Mouse (Mus musculus) gastrocnemius, adult 18-20 months (tissue): ENCODE measurements around the gene Slc25a23. TPM values are rescaled to one million over a fixed set of nuclear protein-coding genes. Genes with fewer than 3 reads are reported as not detected.
A peak's percentile ranks its signal among the peaks of the same experiment; 100 is the strongest.

ENCODE experiments used
- DNase-seq: peaks from one replicate; pipeline ENCODE4 v3.0.0; 2021; ENCODE audit warnings: low spot score
- total RNA-seq, 2 experiments: library from RNA; stranded (reverse); gene quantifications; 2 replicates each; pipeline ENCODE4 v1.2.3; 2021

Slc25a23 gene
- total RNA-seq, 2 experiments from 2014 or later, result 34.1 to 40.3 TPM

DNA sequence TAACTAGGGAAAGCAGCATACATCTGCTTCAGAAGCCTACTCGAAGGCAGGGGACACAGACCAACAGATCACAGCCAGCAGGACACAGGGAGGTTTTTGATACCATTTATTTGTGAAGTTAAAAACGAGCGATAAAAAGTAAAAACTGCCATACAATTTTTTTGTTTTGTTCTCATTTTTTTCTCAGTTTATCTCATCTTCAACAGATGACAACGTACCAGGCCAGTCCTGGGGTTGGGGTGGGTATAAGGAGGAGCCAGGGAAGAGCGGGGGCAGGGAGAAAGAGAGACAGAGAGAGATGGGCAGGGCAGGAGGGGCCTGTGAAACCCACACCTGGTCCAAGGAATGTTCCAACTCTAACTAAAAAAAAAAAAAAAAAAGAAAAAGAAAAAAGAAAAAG lies 38.7 kb downstream of the Slc25a23 start:
- DNase-seq, result no peak

DNA sequence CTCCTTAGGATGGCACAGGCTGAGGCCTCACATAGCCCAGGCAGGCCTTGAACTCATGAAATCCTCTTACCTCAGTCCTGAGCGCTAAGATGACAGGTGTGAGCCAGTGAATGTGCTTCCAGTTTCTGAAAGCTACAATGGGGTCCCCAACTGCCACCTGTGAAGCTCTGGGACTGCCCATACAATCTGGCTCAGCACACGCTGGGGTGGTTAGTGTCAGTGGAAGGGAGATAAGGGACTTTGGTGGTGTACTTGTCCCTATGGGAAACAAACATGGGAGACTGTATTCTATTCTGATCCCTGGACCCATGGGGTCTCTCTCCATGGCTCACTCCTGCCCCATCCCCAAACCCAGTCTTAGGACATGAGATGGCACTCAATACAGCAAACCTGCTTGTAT lies 40.0 kb downstream of the Slc25a23 start:
- no peak for DNase-seq

DNA sequence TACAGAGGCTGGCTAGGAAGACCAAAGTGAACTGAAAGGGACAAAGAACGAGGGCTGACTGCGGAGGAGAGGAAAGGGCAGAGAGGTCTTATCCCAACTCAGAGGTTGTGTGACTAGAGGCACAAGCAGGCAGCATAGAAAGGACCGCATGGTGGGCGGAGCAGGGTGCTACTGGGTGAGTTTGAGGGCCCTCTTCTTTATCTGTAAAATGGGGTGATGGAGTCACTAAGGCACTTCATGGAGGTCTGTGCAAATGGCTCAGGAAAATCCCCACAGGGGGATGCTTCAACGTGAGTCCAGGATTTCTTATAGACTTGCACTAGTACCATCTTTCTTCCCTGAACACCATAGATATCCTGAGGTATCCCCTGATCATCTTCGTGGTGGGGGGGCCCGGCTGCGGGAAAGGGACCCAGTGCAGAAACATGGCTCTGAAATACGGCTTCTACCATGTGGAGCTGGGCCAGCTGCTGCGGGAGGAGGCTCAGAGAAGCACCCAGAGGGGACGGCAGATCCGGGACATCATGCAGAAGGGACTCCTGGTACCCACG lies 47.3 kb downstream of the Slc25a23 start:
- DNase-seq, result no peak

DNA sequence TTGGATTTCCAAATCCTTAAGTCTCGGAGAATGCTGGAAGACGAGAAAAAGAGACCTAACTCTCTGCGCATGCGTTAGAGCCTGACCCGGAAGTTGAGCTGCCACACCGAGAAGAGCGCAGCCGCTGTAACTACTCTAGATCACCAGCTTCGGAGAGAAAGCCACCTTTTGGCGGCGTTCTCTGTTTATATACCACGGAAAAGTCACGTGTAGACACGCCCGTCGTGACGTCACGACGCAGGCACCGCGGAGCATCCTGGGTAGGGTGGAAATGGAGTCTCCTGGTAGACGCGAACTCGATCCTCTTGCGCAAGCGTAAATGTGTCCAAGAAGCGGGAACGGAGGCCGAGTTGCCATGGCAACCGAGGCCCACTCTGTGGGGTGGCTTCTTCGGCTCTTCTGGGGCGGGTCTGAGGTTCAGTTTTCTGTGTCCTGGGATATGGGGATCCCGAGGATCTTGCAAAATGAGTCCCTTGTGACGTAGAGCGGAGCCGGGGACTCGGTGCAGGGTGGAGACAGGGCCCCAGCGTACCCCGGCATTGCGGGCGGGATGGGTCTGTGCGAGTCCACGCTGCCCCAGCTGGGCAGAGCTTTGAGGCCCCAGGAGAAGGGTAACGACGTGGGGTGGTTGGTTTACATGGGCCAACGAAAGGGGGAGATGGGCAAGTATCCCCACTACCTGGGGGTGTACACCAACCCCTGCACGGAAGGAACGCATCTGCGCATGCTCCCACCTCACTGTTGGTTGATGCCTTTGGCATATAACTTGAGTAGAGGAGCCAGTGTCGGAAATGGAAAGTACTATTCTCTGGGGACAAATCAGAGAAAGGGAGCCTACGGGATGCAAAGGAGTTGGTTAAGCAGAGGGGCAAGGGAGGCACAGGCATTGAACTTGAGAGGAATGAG lies 48.2 kb downstream of the Slc25a23 start, which contains the start of the genes Gtf2f1 and Gm17949:
Gene Gtf2f1 (minus strand): TSS at position 53 of the 906 bp plus-strand sequence.
Gene Gm17949 (plus strand): TSS at position 234 of the 906 bp plus-strand sequence.
- DNase-seq, result peak; percentile 92

DNA sequence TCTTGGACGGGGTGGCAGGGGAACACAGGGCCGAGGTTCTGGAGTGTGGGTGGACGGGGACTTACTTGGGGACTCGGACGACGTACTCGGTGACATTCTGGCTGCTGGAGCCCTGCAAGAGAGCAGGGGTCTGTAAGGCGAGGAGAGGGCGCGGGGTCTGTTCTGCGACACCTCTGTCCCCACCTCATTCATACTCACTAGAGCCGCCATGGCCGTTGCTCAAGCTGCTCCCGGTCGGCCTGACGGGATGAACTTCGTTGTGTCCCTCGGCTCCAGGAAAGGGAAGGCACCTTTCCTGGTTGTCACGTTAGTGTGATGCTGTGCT lies 48.8 kb downstream of the Slc25a23 start:
- DNase-seq, result no peak

DNA sequence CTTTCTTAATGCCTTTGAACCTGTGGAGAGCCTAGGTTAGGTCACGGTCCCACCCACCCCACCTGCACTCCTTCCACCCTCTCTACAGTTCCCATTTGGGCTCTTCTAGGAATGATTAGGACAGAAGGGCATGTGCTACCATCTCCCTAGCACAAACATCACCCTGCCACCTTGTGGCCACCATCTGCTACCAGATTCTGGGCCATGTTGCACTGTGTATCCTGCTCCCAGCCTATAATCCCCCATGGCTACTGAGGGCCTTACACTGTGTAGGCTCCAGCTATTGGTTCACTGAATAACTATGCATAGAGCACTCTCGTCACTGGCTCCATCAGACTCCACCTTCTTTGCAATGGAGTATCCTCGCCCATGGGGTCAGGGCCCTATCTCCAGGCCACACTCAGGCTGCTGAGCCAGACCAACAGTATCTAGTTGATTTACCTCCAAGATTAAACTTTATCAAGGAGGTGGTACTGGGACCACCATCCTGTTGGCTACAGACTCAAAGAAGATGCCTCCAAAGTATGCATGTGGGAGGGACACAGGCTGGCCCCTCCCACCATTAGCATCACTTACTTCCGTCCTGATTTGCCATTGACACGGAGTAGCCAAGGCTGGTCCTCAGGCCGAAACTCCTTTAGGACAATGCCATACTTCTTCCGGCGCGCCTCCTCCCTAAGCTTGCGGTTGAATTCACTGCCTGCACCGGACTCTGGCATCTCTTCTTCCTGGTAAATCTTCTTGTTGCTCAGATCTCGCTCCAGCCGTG lies 52.3 kb downstream of the Slc25a23 start:
- DNase-seq, result no peak

DNA sequence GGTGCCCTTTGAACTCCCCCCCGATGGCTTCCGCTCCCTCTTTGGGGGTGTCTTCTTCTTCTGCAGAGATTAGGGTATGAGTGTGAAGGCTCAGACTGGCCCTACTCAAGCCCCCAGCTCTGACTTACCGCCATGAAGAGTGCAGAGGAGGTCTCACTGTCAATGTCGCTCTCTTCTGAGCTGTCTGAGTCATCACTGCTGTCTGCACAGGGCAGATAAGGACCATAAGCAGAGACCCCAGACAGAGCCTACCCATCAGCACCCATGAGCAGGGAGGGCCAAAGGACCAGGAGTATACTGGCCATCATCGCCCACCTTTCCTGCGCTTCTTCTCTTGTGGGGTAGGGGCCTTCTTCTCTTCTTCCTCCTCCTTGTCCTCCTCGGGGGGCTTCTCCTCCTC lies 55.7 kb downstream of the Slc25a23 start:
- DNase-seq, result no peak

DNA sequence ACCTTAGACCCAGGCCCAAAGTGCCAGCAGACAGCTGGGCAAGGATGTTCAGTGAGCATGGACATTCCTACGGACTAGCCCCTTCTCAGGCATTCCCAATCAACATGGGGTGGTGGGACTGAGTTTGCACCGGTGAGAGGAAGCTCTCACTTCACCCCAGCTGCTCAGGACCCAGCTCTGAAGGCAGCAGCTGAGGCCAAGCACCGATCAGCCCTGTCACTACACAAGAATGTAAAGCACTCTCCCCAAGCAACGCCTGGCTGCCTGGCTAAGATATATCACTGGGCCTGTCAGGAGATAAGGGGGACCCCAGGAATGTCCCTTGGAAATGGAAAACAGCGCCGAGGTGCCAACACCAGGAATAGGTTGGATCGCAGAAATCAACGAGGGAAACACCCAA lies 58.4 kb downstream of the Slc25a23 start:
- no peak for DNase-seq

DNA sequence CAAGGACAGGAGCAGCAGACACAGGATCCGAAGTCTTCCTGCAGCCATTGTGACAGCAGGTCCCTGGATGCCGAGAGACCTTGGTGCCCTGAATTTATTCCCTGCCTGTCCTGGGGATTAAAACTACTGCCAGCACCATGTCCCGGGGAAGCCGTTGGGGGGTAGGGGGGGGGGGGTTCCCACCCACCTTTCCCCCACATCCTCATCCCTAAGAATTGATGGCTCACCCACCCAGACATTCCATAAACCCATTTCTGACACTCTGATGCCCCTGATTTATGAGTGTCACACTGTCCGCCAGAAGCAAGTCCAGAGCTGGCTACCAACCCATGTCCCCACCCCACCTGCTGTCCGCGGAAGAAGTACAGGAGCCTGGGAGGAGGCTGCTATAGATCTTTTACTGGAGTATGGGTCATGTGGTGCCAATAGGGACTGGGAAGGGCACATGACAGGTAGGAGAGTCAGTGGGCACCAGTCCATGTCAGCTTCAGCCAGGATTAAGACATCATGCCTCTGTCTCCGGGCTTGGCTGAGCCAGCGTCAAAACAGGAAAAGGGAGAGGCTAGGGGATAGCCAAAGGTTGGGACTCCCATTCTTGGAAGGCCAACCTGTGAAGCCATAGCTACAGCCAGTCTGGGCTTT lies 59.6 kb downstream of the Slc25a23 start, which contains the start of gene Pspn:
Gene Pspn (minus strand): TSS at position 51 of the 642 bp plus-strand sequence.
- DNase-seq, result no peak

DNA sequence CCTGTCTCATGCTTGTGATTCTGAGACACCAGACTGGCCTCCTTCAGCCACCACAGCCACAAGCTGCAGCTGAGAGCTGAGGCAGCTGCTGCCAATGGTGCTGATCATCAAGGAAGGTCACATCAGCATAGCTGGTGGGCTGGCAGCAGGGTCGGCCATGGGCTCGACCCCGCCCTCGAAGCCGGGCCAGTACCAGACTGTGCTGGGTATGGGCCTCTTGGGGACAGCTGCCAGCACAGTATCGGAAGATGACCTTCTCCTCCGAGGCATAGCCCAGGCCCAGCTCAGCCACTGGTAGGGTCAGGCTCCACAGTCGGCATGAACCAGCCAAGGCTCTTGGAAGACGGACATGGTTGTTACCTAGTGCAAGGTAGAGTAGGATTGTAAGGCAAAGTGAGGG lies 60.2 kb downstream of the Slc25a23 start:
- no peak for DNase-seq

DNA sequence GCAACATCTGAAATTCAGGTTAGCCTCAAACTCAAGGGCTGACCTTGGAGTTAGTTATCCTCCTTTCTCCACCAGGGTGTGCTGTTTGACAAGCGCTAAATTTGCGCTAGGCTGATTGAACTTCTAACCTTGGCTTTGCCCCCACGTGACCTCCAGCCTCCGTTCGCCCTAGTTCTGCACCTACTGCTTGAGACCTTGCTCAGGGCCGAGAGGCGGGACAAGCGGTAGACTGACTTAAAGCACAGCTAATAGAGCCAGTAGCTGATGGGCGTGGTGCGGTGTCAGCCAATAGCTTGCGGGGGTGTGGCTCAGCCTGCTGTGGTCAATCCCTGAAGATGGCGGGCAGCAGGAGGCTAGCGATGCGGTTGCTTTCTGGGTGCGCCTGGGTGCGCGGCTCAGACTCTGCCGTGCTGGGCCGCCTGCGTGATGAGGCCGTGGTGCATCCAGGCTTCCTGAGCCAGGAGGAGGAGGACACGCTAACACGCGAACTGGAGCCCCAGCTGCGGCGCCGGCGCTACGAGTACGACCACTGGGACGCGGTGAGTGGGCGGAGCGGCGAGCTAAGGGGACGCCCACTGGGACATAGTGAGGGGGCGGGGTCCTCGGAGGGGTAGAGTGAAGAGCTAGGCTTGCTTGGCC lies 62.5 kb downstream of the Slc25a23 start, which contains the start of gene Alkbh7:
Gene Alkbh7 (plus strand): TSS at position 311 of the 639 bp plus-strand sequence.
- peak; percentile 97 for DNase-seq

DNA sequence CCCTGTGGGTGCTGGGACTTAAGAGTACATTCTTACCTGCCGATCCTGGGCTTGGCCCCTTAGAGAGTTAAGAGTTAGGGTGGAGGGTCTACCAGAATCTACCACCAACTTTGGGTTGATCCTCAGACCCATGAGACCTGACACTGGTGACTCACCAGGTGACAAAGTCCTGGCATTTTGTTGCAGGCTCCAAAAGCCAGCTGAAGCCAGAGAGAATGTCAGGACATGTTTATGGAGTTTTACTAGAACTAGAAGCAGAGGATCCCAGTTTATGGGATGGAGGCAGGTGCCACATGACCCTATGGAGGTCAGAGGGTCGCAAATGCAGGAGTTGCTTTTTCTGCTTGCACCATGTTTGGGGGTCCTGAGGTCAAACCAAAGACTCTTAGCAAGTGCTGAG lies 63.2 kb downstream of the Slc25a23 start:
- DNase-seq, result no peak

DNA sequence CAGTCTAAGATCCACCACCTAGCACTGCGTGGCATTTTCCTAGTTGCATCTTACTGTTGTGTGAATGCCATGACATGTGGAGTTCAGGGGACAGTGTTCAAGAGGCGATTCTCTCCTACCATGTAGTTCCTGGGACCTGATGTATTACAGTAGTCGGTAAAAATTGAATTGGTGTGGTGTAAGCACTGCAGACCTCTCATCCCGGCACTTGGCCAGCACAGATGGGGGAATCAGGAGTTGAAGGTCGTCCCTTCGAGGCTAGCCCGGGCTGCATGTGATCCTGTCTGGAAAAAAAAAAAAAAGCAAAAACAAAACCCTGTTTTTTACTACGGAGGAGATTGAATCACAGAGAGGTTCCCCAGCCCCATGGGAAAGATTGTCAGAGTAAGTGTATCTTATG lies 64.6 kb downstream of the Slc25a23 start:
- no peak for DNase-seq

Other genes with a start within 250 kb of the Slc25a23 start
- gene Rfx2, start 228.8 kb downstream of the Slc25a23 start, total RNA-seq, result 1 to 10 TPM; 2.1 to 3.1 TPM
- gene Acsbg2, start 185.4 kb downstream of the Slc25a23 start, total RNA-seq, result not detected
- gene 1700061G19Rik, start 184.4 kb downstream of the Slc25a23 start, total RNA-seq, result not detected
- gene Mllt1, start 124.4 kb downstream of the Slc25a23 start, total RNA-seq, result 10 to 100 TPM; 22.0 to 22.2 TPM
- gene Acer1, start 77.7 kb downstream of the Slc25a23 start, total RNA-seq, result not detected
- gene Clpp, start 69.6 kb downstream of the Slc25a23 start, total RNA-seq, result 10 to 100 TPM; 36.9 to 38.3 TPM
- gene Alkbh7, start 62.5 kb downstream of the Slc25a23 start, total RNA-seq, result 10 to 100 TPM; 26.9 to 27.9 TPM
- not detected for gene Pspn, start 59.8 kb downstream of the Slc25a23 start, total RNA-seq
- 10 to 100 TPM; 17.1 to 19.0 TPM for gene Gtf2f1, start 48.6 kb downstream of the Slc25a23 start, total RNA-seq
- not detected for gene Gm17949, start 48.4 kb downstream of the Slc25a23 start, total RNA-seq
- gene Khsrp, start 28.3 kb downstream of the Slc25a23 start, total RNA-seq, result 10 to 100 TPM; 25.9 to 27.4 TPM
- gene Slc25a41, start 18.2 kb downstream of the Slc25a23 start, total RNA-seq, result not detected
- gene Crb3, start 758 bp downstream of the Slc25a23 start, total RNA-seq, result under 1 TPM in 1 of 2 experiments, not detected in 1; 0.31 TPM
- gene Dennd1c, start 18.7 kb upstream of the Slc25a23 start, total RNA-seq, result under 1 TPM; 0.21 to 0.46 TPM
- 1 to 10 TPM in 1 of 2 experiments, under 1 TPM in 1; 0.78 to 1.1 TPM for gene Tubb4a, start 27.9 kb upstream of the Slc25a23 start, total RNA-seq
- gene Tnfsf9, start 45.5 kb upstream of the Slc25a23 start, total RNA-seq, result under 1 TPM in 1 of 2 experiments, not detected in 1; 0.57 TPM
- not detected for gene Cd70, start 89.9 kb upstream of the Slc25a23 start, total RNA-seq
- gene Tnfsf14, start 134.3 kb upstream of the Slc25a23 start, total RNA-seq, result not detected
- gene C3, start 168.3 kb upstream of the Slc25a23 start, total RNA-seq, result 10 to 100 TPM; 23.2 to 26.2 TPM
- gene Gpr108, start 188.6 kb upstream of the Slc25a23 start, total RNA-seq, result 10 to 100 TPM; 22.6 to 25.4 TPM
- gene Trip10, start 189.6 kb upstream of the Slc25a23 start, total RNA-seq, result 100 to 1,000 TPM; 142 to 174 TPM
- gene Vav1, start 219.2 kb upstream of the Slc25a23 start, total RNA-seq, result under 1 TPM; 0.32 to 0.71 TPM